Mouse (Mus musculus) liver, embryonic 14.5 days (tissue): ENCODE data around the gene Cmtm5.

Source experiments
- CTCF ChIP-seq: IDR thresholded peaks from 2 replicates; pipeline ENCODE4 v1.5.1; 2016; ENCODE audit warnings: antibody characterized with exemption, low read depth, control low read depth
- EP300 ChIP-seq: IDR thresholded peaks from 2 replicates; pipeline ENCODE4 v1.6.1; 2016; ENCODE audit warnings: antibody characterized with exemption, low read depth

DNA sequence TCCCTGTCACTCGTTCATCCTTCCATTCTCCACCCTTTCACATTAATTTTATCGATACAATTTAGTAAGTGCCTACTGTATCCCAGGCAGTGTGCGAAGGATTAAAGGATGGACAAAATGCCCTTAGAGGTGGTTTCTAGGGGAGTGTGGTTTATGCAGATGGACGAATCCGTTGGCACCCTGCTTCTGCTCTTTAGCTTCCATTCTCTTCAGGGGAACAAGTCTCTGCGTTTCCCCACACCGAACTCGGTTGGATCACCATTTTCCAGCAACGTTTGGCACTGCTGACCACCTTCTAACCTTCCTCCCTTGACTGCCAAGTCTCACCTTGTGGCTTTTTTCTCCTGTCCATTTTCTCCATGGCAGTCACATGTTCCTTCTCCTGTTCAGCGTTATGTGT lies 22.7 kb upstream of the Cmtm5 start:
- no peak for TF ChIP-seq EP300
- no peak for TF ChIP-seq CTCF
